ENCODE assay signal across 10 mouse cellular contexts in the genomic region with DNA sequence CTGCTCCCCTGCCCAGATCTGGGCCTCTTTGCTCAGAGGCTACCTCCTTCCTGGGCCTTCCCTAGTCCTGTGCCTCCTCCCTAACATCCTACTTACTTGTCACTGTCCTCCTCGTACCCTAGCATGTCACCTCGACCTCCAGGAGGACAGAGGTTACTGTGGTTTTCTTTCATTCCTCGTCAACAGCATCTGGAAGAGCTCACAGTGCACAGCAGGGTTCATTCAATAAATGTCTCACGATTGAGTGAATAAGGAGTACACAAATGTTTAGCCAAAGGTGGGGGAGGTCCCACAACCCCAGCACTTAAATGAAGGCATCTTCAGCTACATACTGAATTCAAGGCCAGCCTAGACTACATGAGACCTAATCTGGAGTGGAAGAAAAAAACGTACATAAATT. TPM values are rescaled to one million over a fixed set of nuclear protein-coding genes. Genes with fewer than 3 reads are reported as not detected.
DNase-seq lines count a peak whose midpoint lies in the region; ATAC-seq and TF ChIP-seq lines count a peak whose summit lies in the region.
"Had no signal": no experiment of that assay in that cellular context is flagged by ENCODE, and none has a peak within 500 bp of the region (broad histone marks: within the 10 kb centered on the region; RNA-seq: fewer than 3 reads in every experiment).

No protein-coding gene starts in this region.

- 0 out of 2 replicates have a peak overlapping the region, but pooled peaks have one; percentile 16 for H3K9ac ChIP-seq in heart, embryonic 14.5 days (ENCODE audit: low read length)
- no peak overlapping the region for H3K9ac ChIP-seq in lung, embryonic 15.5 days
- H3K9ac ChIP-seq in limb, embryonic 15.5 days = no peak overlapping the region
- H3K9ac ChIP-seq: neural tube, embryonic 12.5 days had no signal

- WGBS in heart, embryonic 14.5 days = 57% methylated on average over 5 of the region's 5 CpGs
- WGBS in lung, embryonic 15.5 days = 52% methylated on average over 5 of the region's 5 CpGs
- 51% methylated on average over 5 of the region's 5 CpGs for WGBS in lung, adult 2 months
- 51% methylated on average over 5 of the region's 5 CpGs for WGBS in limb, embryonic 15.5 days

- peaks cover 21% of the 10 kb centered on the region for H3K36me3 ChIP-seq in heart, embryonic 14.5 days (ENCODE audit: control insufficient read depth, insufficient read depth, low read length)
- peaks cover 12% of the 10 kb centered on the region; the same call in 1 of the 2 replicates for H3K36me3 ChIP-seq in lung, embryonic 15.5 days
- H3K36me3 ChIP-seq in limb, embryonic 15.5 days = peaks cover 40% of the 10 kb centered on the region

- TF ChIP-seq CTCF in lung, adult 2 months (IDR thresholded peaks at IDR 0.05; ENCODE audit: insufficient read depth, low read length) = no peak

- ATAC-seq in heart, embryonic 14.5 days (ENCODE audit: insufficient number of reproducible peaks, insufficient read depth, low FRiP score, low read depth) = no peak
- no peak for ATAC-seq in lung, embryonic 15.5 days (ENCODE audit: borderline replicate concordance, extremely low read depth, low FRiP score, low TSS enrichment)
- no peak for ATAC-seq in limb, embryonic 15.5 days (ENCODE audit: insufficient number of reproducible peaks, low FRiP score, low TSS enrichment, low read depth)
- no peak for ATAC-seq in erythroblast, adult 5-6 weeks (replicated peaks; ENCODE audit: low FRiP score, poor library complexity, severe bottlenecking)

- no peak for TF ChIP-seq POLR2A in lung, adult 2 months (IDR thresholded peaks at IDR 0.05; ENCODE audit: borderline replicate concordance, extremely low read depth, low read depth, low read length)

- H3K4me3 ChIP-seq in heart, embryonic 14.5 days (ENCODE audit: control insufficient read depth in 1 of 2, insufficient read depth in 1 of 2, low read depth in 1 of 2, low read length in 2 of 2) = no peak overlapping the region
- no peak overlapping the region for H3K4me3 ChIP-seq in lung, embryonic 15.5 days
- no peak overlapping the region for H3K4me3 ChIP-seq in lung, adult 2 months (replicated peaks; ENCODE audit: extremely low read depth, low read depth, low read length)
- no peak overlapping the region for H3K4me3 ChIP-seq in limb, embryonic 15.5 days
- H3K4me3 ChIP-seq: neural tube, embryonic 12.5 days had no signal

- no peaks in the 10 kb centered on the region for H3K27me3 ChIP-seq in heart, embryonic 14.5 days (ENCODE audit: control insufficient read depth, insufficient read depth, low read length)
- H3K27me3 ChIP-seq in lung, embryonic 15.5 days = no peaks in the 10 kb centered on the region
- no peaks in the 10 kb centered on the region for H3K27me3 ChIP-seq in limb, embryonic 15.5 days
- H3K27me3 ChIP-seq: neural tube, embryonic 12.5 days had no signal

- no peak overlapping the region for H3K4me2 ChIP-seq in heart, embryonic 14.5 days (ENCODE audit: low read length)
- no peak overlapping the region for H3K4me2 ChIP-seq in lung, embryonic 15.5 days
- H3K4me2 ChIP-seq in limb, embryonic 15.5 days = no peak overlapping the region
- H3K4me2 ChIP-seq: neural tube, embryonic 12.5 days had no signal

- DNase-seq in heart, adult 8-10 months (ENCODE audit: low spot score) = no peak
- no peak for DNase-seq in lung, adult 2 months
- DNase-seq in R1 (ENCODE audit: low read depth, low spot score) = peak; percentile 86
- no peak for DNase-seq in urinary bladder, adult 18-20 months (ENCODE audit: low spot score in 2 of 2)

- H3K9me3 ChIP-seq in heart, embryonic 14.5 days (ENCODE audit: control insufficient read depth, low read length) = no peaks in the 10 kb centered on the region
- H3K9me3 ChIP-seq in lung, embryonic 15.5 days = no peaks in the 10 kb centered on the region
- H3K9me3 ChIP-seq in limb, embryonic 15.5 days = no peaks in the 10 kb centered on the region
- H3K9me3 ChIP-seq: G1E; neural tube, embryonic 12.5 days had no signal

- H3K4me1 ChIP-seq in heart, embryonic 14.5 days (ENCODE audit: control insufficient read depth in 2 of 2, insufficient read depth in 2 of 2, low read length in 2 of 2) = peaks cover 4 to 5% of the 10 kb centered on the region in 2 experiments; a peak in 3 of 4 replicates
- H3K4me1 ChIP-seq in lung, embryonic 15.5 days = peaks cover 21% of the 10 kb centered on the region
- peaks cover 25% of the 10 kb centered on the region for H3K4me1 ChIP-seq in lung, adult 2 months (ENCODE audit: control insufficient read depth, insufficient read depth, low read length)
- peaks cover 11% of the 10 kb centered on the region for H3K4me1 ChIP-seq in limb, embryonic 15.5 days

- H3K27ac ChIP-seq in heart, embryonic 14.5 days (replicated peaks in 1 of 2; ENCODE audit: control insufficient read depth in 1 of 2, insufficient read depth in 1 of 2, low read depth in 2 of 2, low read length in 2 of 2) = peak overlapping the region; percentile 38 to 77
- H3K27ac ChIP-seq in lung, embryonic 15.5 days = peak overlapping the region; percentile 79
- peak overlapping the region; percentile 23; the same call in 1 of the 2 replicates for H3K27ac ChIP-seq in limb, embryonic 15.5 days
- H3K27ac ChIP-seq: neural tube, embryonic 12.5 days had no signal

RNA-seq across cellular contexts. Expression of gene Zdhhc18, which starts 23.7 kb away (rescaled TPM):
- polyA plus RNA-seq in heart, embryonic 14.5 days (2014; fragmentation: Nextera tagmentation; extraction: Ambion mirVana) = 3.4 and 4.7 TPM in 2 replicates
- total RNA-seq in heart, adult 8-10 months (2022) = 10 to 100 TPM; 16.1 to 24.3 (median 22.1) TPM
- polyA plus RNA-seq in lung, embryonic 15.5 days (2015; fragmentation: Nextera tagmentation; extraction: Ambion mirVana) = 6.2 and 7.7 TPM in 2 replicates
- polyA plus RNA-seq in lung, adult 2 months (2012; rRNA removed) = 79.1 and 85.6 TPM in 2 replicates
- 2.9 and 3.6 TPM in 2 replicates for polyA plus RNA-seq in limb, embryonic 15.5 days (2015; fragmentation: Nextera tagmentation; extraction: Ambion mirVana)
- total RNA-seq in erythroblast, adult 5-6 weeks (2015; ENCODE audit: low replicate concordance) = 4.4 and 8.8 TPM in 2 replicates
- 3.8 and 8.8 TPM in 2 replicates for total RNA-seq in erythroblast, adult 5-6 weeks (2017; ENCODE audit: low replicate concordance)

RNA-seq across cellular contexts. Expression of gene Sfn, which starts 24.3 kb away (rescaled TPM):
- 0.40 and 1.4 TPM in 2 replicates for polyA plus RNA-seq in heart, embryonic 14.5 days (2014; fragmentation: Nextera tagmentation; extraction: Ambion mirVana)
- total RNA-seq in heart, adult 8-10 months (2022) = 1 to 10 TPM in 3 of 4 experiments, under 1 TPM in 1; 0.88 to 1.6 (median 1.1) TPM
- polyA plus RNA-seq in lung, embryonic 15.5 days (2015; fragmentation: Nextera tagmentation; extraction: Ambion mirVana) = 17.7 and 20.9 TPM in 2 replicates
- polyA plus RNA-seq in lung, adult 2 months (2012; rRNA removed) = 13.0 and 107 TPM in 2 replicates
- 499 and 506 TPM in 2 replicates for polyA plus RNA-seq in limb, embryonic 15.5 days (2015; fragmentation: Nextera tagmentation; extraction: Ambion mirVana)
- total RNA-seq in erythroblast, adult 5-6 weeks (2015; ENCODE audit: low replicate concordance) = 0.84 TPM in 1 of 2 replicates, not detected in the other
- 0.28 and 1.5 TPM in 2 replicates for total RNA-seq in erythroblast, adult 5-6 weeks (2017; ENCODE audit: low replicate concordance)

RNA-seq across cellular contexts. Expression of gene Gpn2, which starts 42.1 kb away (rescaled TPM):
- polyA plus RNA-seq in heart, embryonic 14.5 days (2014; fragmentation: Nextera tagmentation; extraction: Ambion mirVana) = 11.2 and 12.5 TPM in 2 replicates
- total RNA-seq in heart, adult 8-10 months (2022) = 1 to 10 TPM; 7.2 to 8.1 (median 8.1) TPM
- 20.7 and 20.8 TPM in 2 replicates for polyA plus RNA-seq in lung, embryonic 15.5 days (2015; fragmentation: Nextera tagmentation; extraction: Ambion mirVana)
- polyA plus RNA-seq in lung, adult 2 months (2012; rRNA removed) = 40.8 and 43.3 TPM in 2 replicates
- polyA plus RNA-seq in limb, embryonic 15.5 days (2015; fragmentation: Nextera tagmentation; extraction: Ambion mirVana) = 15.7 and 17.2 TPM in 2 replicates
- 1.7 and 3.1 TPM in 2 replicates for total RNA-seq in erythroblast, adult 5-6 weeks (2015; ENCODE audit: low replicate concordance)
- 1.3 and 11.2 TPM in 2 replicates for total RNA-seq in erythroblast, adult 5-6 weeks (2017; ENCODE audit: low replicate concordance)

RNA-seq across cellular contexts. Expression of gene Pigv, which starts 46.2 kb away (rescaled TPM):
- 11.6 and 12.1 TPM in 2 replicates for polyA plus RNA-seq in heart, embryonic 14.5 days (2014; fragmentation: Nextera tagmentation; extraction: Ambion mirVana)
- 10 to 100 TPM in 3 of 4 experiments, 1 to 10 TPM in 1; 9.2 to 13.8 (median 13.2) TPM for total RNA-seq in heart, adult 8-10 months (2022)
- polyA plus RNA-seq in lung, embryonic 15.5 days (2015; fragmentation: Nextera tagmentation; extraction: Ambion mirVana) = 18.4 and 20.2 TPM in 2 replicates
- polyA plus RNA-seq in lung, adult 2 months (2012; rRNA removed) = 13.6 and 15.9 TPM in 2 replicates
- polyA plus RNA-seq in limb, embryonic 15.5 days (2015; fragmentation: Nextera tagmentation; extraction: Ambion mirVana) = 14.6 and 15.3 TPM in 2 replicates
- total RNA-seq in erythroblast, adult 5-6 weeks (2015; ENCODE audit: low replicate concordance) = 0.84 and 8.1 TPM in 2 replicates
- total RNA-seq in erythroblast, adult 5-6 weeks (2017; ENCODE audit: low replicate concordance) = 1.1 and 1.7 TPM in 2 replicates

RNA-seq across cellular contexts. Expression of gene Gpatch3, which starts 51.7 kb away (rescaled TPM):
- polyA plus RNA-seq in heart, embryonic 14.5 days (2014; fragmentation: Nextera tagmentation; extraction: Ambion mirVana) = 5.4 and 6.1 TPM in 2 replicates
- total RNA-seq in heart, adult 8-10 months (2022) = 1 to 10 TPM; 3.0 to 4.6 (median 3.7) TPM
- polyA plus RNA-seq in lung, embryonic 15.5 days (2015; fragmentation: Nextera tagmentation; extraction: Ambion mirVana) = 6.3 and 9.9 TPM in 2 replicates
- polyA plus RNA-seq in lung, adult 2 months (2012; rRNA removed) = 5.0 and 5.2 TPM in 2 replicates
- 5.8 and 7.3 TPM in 2 replicates for polyA plus RNA-seq in limb, embryonic 15.5 days (2015; fragmentation: Nextera tagmentation; extraction: Ambion mirVana)
- total RNA-seq in erythroblast, adult 5-6 weeks (2015; ENCODE audit: low replicate concordance) = 0.84 TPM in 1 of 2 replicates, not detected in the other
- 9.7 and 26.5 TPM in 2 replicates for total RNA-seq in erythroblast, adult 5-6 weeks (2017; ENCODE audit: low replicate concordance)

Comparison
In these comparisons a context has a peak if more than half of its experiments do, and no peak if none do; other contexts are left out.
1. H3K27ac ChIP-seq: peak in every context shown above with its lines; median percentile 79 in lung, embryonic 15.5 days; 58 in heart, embryonic 14.5 days; 23 in limb, embryonic 15.5 days.